Comparison of ENCODE assay signal across 8 mouse cellular contexts in the genomic region with DNA sequence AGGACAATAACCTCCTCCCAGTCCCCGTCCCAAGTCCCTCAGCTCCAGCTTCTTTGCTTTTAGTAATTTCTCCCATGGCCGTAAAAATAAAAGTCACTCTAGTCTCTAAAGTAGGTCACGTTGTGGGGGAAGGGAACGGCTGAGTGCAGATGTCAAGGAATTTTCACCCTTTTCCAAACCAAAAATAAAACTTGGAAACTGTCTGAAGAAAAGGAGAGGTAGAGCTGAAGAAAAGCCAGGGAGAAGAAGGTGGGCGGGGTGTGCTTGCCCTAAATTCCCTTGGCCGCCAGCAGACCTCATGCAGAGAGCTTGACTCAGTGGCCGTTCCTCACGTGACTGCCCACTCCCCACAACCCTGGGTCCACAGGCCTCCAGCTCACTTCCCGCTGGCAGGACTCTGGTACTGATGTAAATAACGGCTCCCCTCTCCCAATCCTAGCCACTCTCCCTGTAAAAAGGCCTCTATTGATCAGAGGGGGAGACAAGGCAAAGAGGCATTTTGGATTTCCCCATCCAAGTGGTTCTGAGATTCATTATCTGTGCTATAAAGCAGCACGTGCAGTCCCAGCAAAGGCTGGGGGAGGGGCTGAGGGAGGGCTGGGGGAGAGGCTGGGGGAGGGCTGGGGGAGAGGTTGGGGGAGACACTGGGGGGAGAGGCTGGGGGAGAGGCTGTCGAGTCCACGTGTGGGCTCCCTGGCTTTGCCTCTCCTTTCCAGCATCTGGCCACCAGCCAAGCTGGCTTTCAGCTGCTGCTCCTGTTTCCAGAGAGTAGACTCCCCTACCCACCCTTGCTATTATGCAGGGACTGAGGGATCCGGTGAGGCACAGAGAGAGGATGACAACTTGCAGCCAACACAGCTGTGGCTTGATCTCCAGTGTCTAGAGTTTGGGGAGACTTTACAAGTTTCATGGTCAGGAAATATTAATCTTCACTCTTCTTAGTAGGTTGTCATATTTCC. TPM values are rescaled to one million over a fixed set of nuclear protein-coding genes. Genes with fewer than 3 reads are reported as not detected.
DNase-seq lines count a peak whose midpoint lies in the region; ATAC-seq lines count a peak whose summit lies in the region.
"Had no signal": no experiment of that assay in that cellular context is flagged by ENCODE, and none has a peak within 500 bp of the region (broad histone marks: within the 10 kb centered on the region; RNA-seq: fewer than 3 reads in every experiment).

No protein-coding gene starts in this region.

- 31% methylated on average over 14 of the region's 14 CpGs for WGBS in forebrain, embryonic 10.5 days
- 23% methylated on average over 14 of the region's 14 CpGs for WGBS in hindbrain, embryonic 10.5 days
- WGBS in neural tube, embryonic 15.5 days: 15% methylated on average over 14 of the region's 14 CpGs

- ATAC-seq in neural tube, embryonic 15.5 days (ENCODE audit: low FRiP score): peak; percentile 73

- peak; percentile 53 to 79 for DNase-seq in urinary bladder, postnatal 4 days (ENCODE audit: low spot score in 2 of 2)
- DNase-seq in urinary bladder, adult 18-20 months (ENCODE audit: low spot score in 2 of 2): no peak
- no peak for DNase-seq in forebrain, embryonic 10.5 days (ENCODE audit: extremely low spot score, low spot score)
- DNase-seq in hindbrain, embryonic 10.5 days (ENCODE audit: low spot score): no peak
- DNase-seq in left cerebral cortex, postnatal 25 days (ENCODE audit: low spot score in 2 of 2): peak; percentile 58 to 77
- no peak for DNase-seq in spleen, postnatal 14 days (ENCODE audit: low spot score in 2 of 2)

- H3K27me3 ChIP-seq in forebrain, embryonic 10.5 days (ENCODE audit: poor library complexity, severe bottlenecking): peaks cover 37% of the 10 kb centered on the region
- peaks cover 15% of the 10 kb centered on the region; the same call in 1 of the 2 replicates for H3K27me3 ChIP-seq in hindbrain, embryonic 10.5 days (ENCODE audit: insufficient read depth, poor library complexity, severe bottlenecking)
- no peaks in the 10 kb centered on the region for H3K27me3 ChIP-seq in neural tube, embryonic 15.5 days (replicated peaks)
- H3K27me3 ChIP-seq: megakaryocyte, embryonic 14.5 days had no signal

- peak overlapping the region; percentile 81 for H3K27ac ChIP-seq in forebrain, embryonic 10.5 days
- peak overlapping the region; percentile 75 for H3K27ac ChIP-seq in hindbrain, embryonic 10.5 days
- peak overlapping the region; percentile 71 for H3K27ac ChIP-seq in neural tube, embryonic 15.5 days (replicated peaks)

- 0 out of 2 replicates have a peak overlapping the region, but pooled peaks have one; percentile 7 for H3K4me2 ChIP-seq in neural tube, embryonic 15.5 days

- no peak overlapping the region for H3K9ac ChIP-seq in neural tube, embryonic 15.5 days (replicated peaks)

- H3K4me1 ChIP-seq in forebrain, embryonic 10.5 days: peaks cover 64% of the 10 kb centered on the region
- H3K4me1 ChIP-seq in hindbrain, embryonic 10.5 days (replicated peaks): peaks cover 41% of the 10 kb centered on the region
- peaks cover 36% of the 10 kb centered on the region for H3K4me1 ChIP-seq in neural tube, embryonic 15.5 days

- intact Hi-C loops in left cerebral cortex, postnatal 25 days (cut with DNase I): loop anchor here (1.0 kb wide), 1 partner anchor 41 kb away; no protein-coding TSS in a partner anchor

- no peak overlapping the region; the same call in 1 of the 2 replicates for H3K4me3 ChIP-seq in forebrain, embryonic 10.5 days
- no peak overlapping the region for H3K4me3 ChIP-seq in hindbrain, embryonic 10.5 days
- no peak overlapping the region for H3K4me3 ChIP-seq in neural tube, embryonic 15.5 days (replicated peaks)
- H3K4me3 ChIP-seq: megakaryocyte, embryonic 14.5 days had no signal

- no peaks in the 10 kb centered on the region for H3K9me3 ChIP-seq in forebrain, embryonic 10.5 days
- H3K9me3 ChIP-seq in hindbrain, embryonic 10.5 days: no peaks in the 10 kb centered on the region
- H3K9me3 ChIP-seq in neural tube, embryonic 15.5 days (replicated peaks): no peaks in the 10 kb centered on the region
- H3K9me3 ChIP-seq: megakaryocyte, embryonic 14.5 days had no signal

- peaks cover 19% of the 10 kb centered on the region for H3K36me3 ChIP-seq in forebrain, embryonic 10.5 days (replicated peaks)
- peaks cover 13% of the 10 kb centered on the region; the same call in 1 of the 2 replicates for H3K36me3 ChIP-seq in hindbrain, embryonic 10.5 days
- no peaks in the 10 kb centered on the region for H3K36me3 ChIP-seq in neural tube, embryonic 15.5 days

RNA-seq across cellular contexts. Expression of gene Ier5, which starts 7.3 kb away (rescaled TPM):
- polyA plus RNA-seq in forebrain, embryonic 10.5 days (2016; fragmentation: Nextera tagmentation; extraction: Ambion mirVana): 3.6 and 4.1 TPM in 2 replicates
- polyA plus RNA-seq in hindbrain, embryonic 10.5 days (2016; fragmentation: Nextera tagmentation; extraction: Ambion mirVana): 4.1 and 7.0 TPM in 2 replicates
- total RNA-seq in left cerebral cortex, postnatal 25 days (2021): 10 to 100 TPM; 45.6 to 62.4 TPM
- 3.9 and 4.8 TPM in 2 replicates for polyA plus RNA-seq in neural tube, embryonic 15.5 days (2015; fragmentation: Nextera tagmentation; extraction: Ambion mirVana)

RNA-seq across cellular contexts. Expression of gene Mr1, which starts 54.5 kb away (rescaled TPM):
- polyA plus RNA-seq in forebrain, embryonic 10.5 days (2016; fragmentation: Nextera tagmentation; extraction: Ambion mirVana): 0.36 and 0.47 TPM in 2 replicates
- 0.55 and 1.1 TPM in 2 replicates for polyA plus RNA-seq in hindbrain, embryonic 10.5 days (2016; fragmentation: Nextera tagmentation; extraction: Ambion mirVana)
- total RNA-seq in left cerebral cortex, postnatal 25 days (2021): 1 to 10 TPM; 2.2 to 2.5 TPM
- 1.6 and 3.0 TPM in 2 replicates for polyA plus RNA-seq in neural tube, embryonic 15.5 days (2015; fragmentation: Nextera tagmentation; extraction: Ambion mirVana)

Comparison
In these comparisons a context has a peak if more than half of its experiments do, and no peak if none do; other contexts are left out.
1. DNase-seq: peak in urinary bladder, postnatal 4 days (2 of 2) and left cerebral cortex, postnatal 25 days (2 of 2); none in urinary bladder, adult 18-20 months (0 of 2), forebrain, embryonic 10.5 days (single experiment), hindbrain, embryonic 10.5 days (single experiment) and spleen, postnatal 14 days (0 of 2).
2. Peak in every context shown above with its lines, with median percentiles within 50 percentile points of each other: H3K27ac ChIP-seq.